In genomic region chr1:165179321-165179720, GRCm38 (mm10) we compare ENCODE assay signal across 29 mouse cellular contexts. TPM values are rescaled to one million over a fixed set of nuclear protein-coding genes. Genes with fewer than 3 reads are reported as not detected.
DNase-seq lines count a peak whose midpoint lies in the region; ATAC-seq lines count a peak whose summit lies in the region.
"Had no signal": no experiment of that assay in that cellular context is flagged by ENCODE, and none has a peak within 500 bp of the region (broad histone marks: within the 10 kb centered on the region; RNA-seq: fewer than 3 reads in every experiment).

No protein-coding gene starts in this region.

- H3K4me3 ChIP-seq in forebrain, embryonic 11.5 days (ENCODE audit: low read depth, low read length) = no peak overlapping the region
- no peak overlapping the region for H3K4me3 ChIP-seq in forebrain, embryonic 16.5 days (replicated peaks; ENCODE audit: low read length)
- H3K4me3 ChIP-seq in midbrain, embryonic 11.5 days (ENCODE audit: low read depth, low read length) = no peak overlapping the region
- no peak overlapping the region for H3K4me3 ChIP-seq in midbrain, embryonic 10.5 days
- H3K4me3 ChIP-seq: embryonic facial prominence, embryonic 13.5 days; embryonic facial prominence, embryonic 15.5 days; erythroblast, embryonic 14.5 days; forebrain, embryonic 10.5 days; forebrain, embryonic 13.5 days; forebrain, embryonic 15.5 days had no signal

- no peaks in the 10 kb centered on the region for H3K36me3 ChIP-seq in forebrain, embryonic 11.5 days (ENCODE audit: control insufficient read depth, insufficient read depth, low read length)
- H3K36me3 ChIP-seq in forebrain, embryonic 16.5 days (ENCODE audit: control insufficient read depth, insufficient read depth) = no peaks in the 10 kb centered on the region
- H3K36me3 ChIP-seq in midbrain, embryonic 11.5 days (ENCODE audit: control insufficient read depth, insufficient read depth, low read length) = no peaks in the 10 kb centered on the region
- H3K36me3 ChIP-seq in midbrain, embryonic 10.5 days = 0 out of 2 replicates have a peak, but pooled peaks cover 5% of the 10 kb centered on the region
- H3K36me3 ChIP-seq: forebrain, embryonic 15.5 days had no signal

- no peak overlapping the region for H3K27ac ChIP-seq in forebrain, embryonic 11.5 days (ENCODE audit: low read depth, low read length)
- no peak overlapping the region for H3K27ac ChIP-seq in forebrain, embryonic 16.5 days (ENCODE audit: low read length)
- H3K27ac ChIP-seq in midbrain, embryonic 11.5 days (ENCODE audit: low read depth, low read length) = no peak overlapping the region
- no peak overlapping the region for H3K27ac ChIP-seq in midbrain, embryonic 10.5 days (replicated peaks)
- H3K27ac ChIP-seq: embryonic facial prominence, embryonic 13.5 days; embryonic facial prominence, embryonic 15.5 days; forebrain, embryonic 10.5 days; forebrain, embryonic 13.5 days; forebrain, embryonic 15.5 days had no signal

- no peak for ATAC-seq in forebrain, embryonic 11.5 days (replicated peaks; ENCODE audit: low FRiP score)
- ATAC-seq in forebrain, embryonic 16.5 days = no peak
- ATAC-seq in midbrain, embryonic 11.5 days (ENCODE audit: low FRiP score) = no peak
- ATAC-seq: CD4-positive, CD25-positive, alpha-beta regulatory T cell, adult 4 months; forebrain, embryonic 13.5 days; forebrain, embryonic 15.5 days had no signal

- no peaks in the 10 kb centered on the region for H3K9me3 ChIP-seq in forebrain, embryonic 11.5 days (ENCODE audit: control insufficient read depth, low read length)
- H3K9me3 ChIP-seq in forebrain, embryonic 16.5 days (ENCODE audit: control insufficient read depth, low read length) = no peaks in the 10 kb centered on the region
- no peaks in the 10 kb centered on the region for H3K9me3 ChIP-seq in midbrain, embryonic 11.5 days (ENCODE audit: control insufficient read depth, low read length)
- H3K9me3 ChIP-seq in midbrain, embryonic 10.5 days (replicated peaks) = no peaks in the 10 kb centered on the region
- H3K9me3 ChIP-seq: embryonic facial prominence, embryonic 13.5 days; embryonic facial prominence, embryonic 15.5 days; forebrain, embryonic 10.5 days; forebrain, embryonic 13.5 days; forebrain, embryonic 15.5 days had no signal

- DNase-seq in forebrain, embryonic 11.5 days (ENCODE audit: low spot score) = peak; percentile 41
- peak; percentile 70 for DNase-seq in heart, adult 11 months
- no peak for DNase-seq in heart, adult 8-10 months (ENCODE audit: low spot score)
- DNase-seq in midbrain, embryonic 11.5 days (ENCODE audit: low spot score, missing footprints) = peak; percentile 45
- no peak for DNase-seq in midbrain, embryonic 10.5 days (ENCODE audit: low spot score)
- DNase-seq: adrenal gland, adult 2 months; adrenal gland, postnatal 10 days; adrenal gland, postnatal 25 days; B cell, adult 2 months; cerebellum, adult 11 months; cerebellum, adult 18-20 months; cerebellum, adult 8-10 months; cerebellum, adult 9-11 months; cerebellum, postnatal 14 days; cerebellum, postnatal 36 days; embryo, embryonic 11 days had no signal

- 84% methylated on average over 5 of the region's 5 CpGs for WGBS in forebrain, embryonic 11.5 days
- WGBS in forebrain, embryonic 16.5 days = 76% methylated on average over 5 of the region's 5 CpGs
- 86% methylated on average over 5 of the region's 5 CpGs for WGBS in midbrain, embryonic 11.5 days
- WGBS in midbrain, embryonic 10.5 days = 76% methylated on average over 5 of the region's 5 CpGs

- no peak overlapping the region for H3K9ac ChIP-seq in forebrain, embryonic 11.5 days (ENCODE audit: low read length)
- H3K9ac ChIP-seq in forebrain, embryonic 16.5 days (replicated peaks; ENCODE audit: low read depth, low read length) = no peak overlapping the region
- no peak overlapping the region for H3K9ac ChIP-seq in midbrain, embryonic 11.5 days (ENCODE audit: low read length)
- H3K9ac ChIP-seq: embryonic facial prominence, embryonic 13.5 days; embryonic facial prominence, embryonic 15.5 days; forebrain, embryonic 13.5 days; forebrain, embryonic 15.5 days had no signal

- H3K4me2 ChIP-seq in forebrain, embryonic 11.5 days (ENCODE audit: low read depth, low read length, severe bottlenecking) = no peak overlapping the region
- H3K4me2 ChIP-seq in forebrain, embryonic 16.5 days (ENCODE audit: low read length) = no peak overlapping the region
- no peak overlapping the region for H3K4me2 ChIP-seq in midbrain, embryonic 11.5 days
- H3K4me2 ChIP-seq: embryonic facial prominence, embryonic 13.5 days; embryonic facial prominence, embryonic 15.5 days; forebrain, embryonic 13.5 days; forebrain, embryonic 15.5 days had no signal

- H3K4me1 ChIP-seq in forebrain, embryonic 11.5 days (replicated peaks; ENCODE audit: control insufficient read depth, insufficient read depth, low read length) = no peaks in the 10 kb centered on the region
- no peaks in the 10 kb centered on the region for H3K4me1 ChIP-seq in forebrain, embryonic 16.5 days (replicated peaks; ENCODE audit: control insufficient read depth, insufficient read depth, low read length)
- no peaks in the 10 kb centered on the region for H3K4me1 ChIP-seq in midbrain, embryonic 11.5 days (ENCODE audit: control insufficient read depth, insufficient read depth, low read length)
- H3K4me1 ChIP-seq in midbrain, embryonic 10.5 days = no peaks in the 10 kb centered on the region
- H3K4me1 ChIP-seq: embryonic facial prominence, embryonic 13.5 days; embryonic facial prominence, embryonic 15.5 days; forebrain, embryonic 13.5 days; forebrain, embryonic 15.5 days had no signal

- no peaks in the 10 kb centered on the region for H3K27me3 ChIP-seq in forebrain, embryonic 11.5 days (ENCODE audit: control insufficient read depth, insufficient read depth, low read length)
- H3K27me3 ChIP-seq in forebrain, embryonic 16.5 days (replicated peaks; ENCODE audit: control insufficient read depth, insufficient read depth, low read length) = no peaks in the 10 kb centered on the region
- no peaks in the 10 kb centered on the region for H3K27me3 ChIP-seq in midbrain, embryonic 11.5 days (ENCODE audit: control insufficient read depth, insufficient read depth, low read length)
- no peaks in the 10 kb centered on the region for H3K27me3 ChIP-seq in midbrain, embryonic 10.5 days (ENCODE audit: low read depth, poor library complexity, severe bottlenecking)
- H3K27me3 ChIP-seq: CH12.LX; embryonic facial prominence, embryonic 13.5 days; embryonic facial prominence, embryonic 15.5 days; forebrain, embryonic 13.5 days; forebrain, embryonic 15.5 days had no signal

RNA-seq across cellular contexts. Expression of gene Sft2d2, which starts 14.9 kb away (rescaled TPM):
- polyA plus RNA-seq in forebrain, embryonic 11.5 days (2014; fragmentation: Nextera tagmentation; extraction: Ambion mirVana) = 13.2 and 14.0 TPM in 2 replicates
- polyA plus RNA-seq in forebrain, embryonic 16.5 days (2015; fragmentation: Nextera tagmentation; extraction: Ambion mirVana) = 4.8 and 6.0 TPM in 2 replicates
- total RNA-seq in heart, adult 8-10 months (2022) = 10 to 100 TPM; 14.2 to 18.1 (median 15.5) TPM
- polyA plus RNA-seq in midbrain, embryonic 11.5 days (2014; fragmentation: Nextera tagmentation; extraction: Ambion mirVana) = 8.7 and 9.1 TPM in 2 replicates
- 7.6 and 7.7 TPM in 2 replicates for polyA plus RNA-seq in midbrain, embryonic 10.5 days (2016; fragmentation: Nextera tagmentation; extraction: Ambion mirVana)

RNA-seq across cellular contexts. Expression of gene Tbx19, which starts 18.7 kb away (rescaled TPM):
- not detected in 2 replicates for polyA plus RNA-seq in forebrain, embryonic 11.5 days (2014; fragmentation: Nextera tagmentation; extraction: Ambion mirVana)
- polyA plus RNA-seq in forebrain, embryonic 16.5 days (2015; fragmentation: Nextera tagmentation; extraction: Ambion mirVana) = not detected in 2 replicates
- not detected for total RNA-seq in heart, adult 8-10 months (2022)
- not detected in 2 replicates for polyA plus RNA-seq in midbrain, embryonic 11.5 days (2014; fragmentation: Nextera tagmentation; extraction: Ambion mirVana)
- polyA plus RNA-seq in midbrain, embryonic 10.5 days (2016; fragmentation: Nextera tagmentation; extraction: Ambion mirVana) = not detected in 2 replicates
- total RNA-seq: adrenal gland, adult 2 months; adrenal gland, postnatal 10 days; adrenal gland, postnatal 4 days; common myeloid progenitor, adult 5-6 weeks; MEL had no signal
- polyA plus RNA-seq: adrenal gland, adult 2 months; CD4-positive, CD25-positive, alpha-beta regulatory T cell, adult 4 months; embryonic facial prominence, embryonic 11.5 days; embryonic facial prominence, embryonic 13.5 days; embryonic facial prominence, embryonic 15.5 days; forebrain, embryonic 10.5 days had no signal

RNA-seq across cellular contexts. Expression of gene Tiprl, which starts 57.5 kb away (rescaled TPM):
- 104 and 109 TPM in 2 replicates for polyA plus RNA-seq in forebrain, embryonic 11.5 days (2014; fragmentation: Nextera tagmentation; extraction: Ambion mirVana)
- 168 and 170 TPM in 2 replicates for polyA plus RNA-seq in forebrain, embryonic 16.5 days (2015; fragmentation: Nextera tagmentation; extraction: Ambion mirVana)
- total RNA-seq in heart, adult 8-10 months (2022) = 10 to 100 TPM; 30.0 to 36.4 (median 34.8) TPM
- polyA plus RNA-seq in midbrain, embryonic 11.5 days (2014; fragmentation: Nextera tagmentation; extraction: Ambion mirVana) = 103 and 113 TPM in 2 replicates
- polyA plus RNA-seq in midbrain, embryonic 10.5 days (2016; fragmentation: Nextera tagmentation; extraction: Ambion mirVana) = 91.5 and 99.2 TPM in 2 replicates

Comparison
In these comparisons a context has a peak if more than half of its experiments do, and no peak if none do; other contexts are left out.
1. DNase-seq: peak in forebrain, embryonic 11.5 days (single experiment), heart, adult 11 months (single experiment) and midbrain, embryonic 11.5 days (single experiment); none in heart, adult 8-10 months (single experiment) and midbrain, embryonic 10.5 days (single experiment).